Mouse (Mus musculus) T-helper 2 cell (primary cell): ENCODE results near the gene Mbd5.

ENCODE experiments used
- in situ Hi-C: fragments of 300-600 bp; cut with MboI, MseI; formaldehyde crosslinking; loops from one replicate; pipeline ENCODE4 v1.15.1; 2025; ENCODE audit warnings: high pct_unique_total_duplicates

The Mbd5 gene

GRCm38 (mm10) chr2:48948841-48949584 is at the start of gene Mbd5:
Gene Mbd5 (plus strand): TSS chr2:48949508.
- in situ Hi-C loops: no loop called here

DNA sequence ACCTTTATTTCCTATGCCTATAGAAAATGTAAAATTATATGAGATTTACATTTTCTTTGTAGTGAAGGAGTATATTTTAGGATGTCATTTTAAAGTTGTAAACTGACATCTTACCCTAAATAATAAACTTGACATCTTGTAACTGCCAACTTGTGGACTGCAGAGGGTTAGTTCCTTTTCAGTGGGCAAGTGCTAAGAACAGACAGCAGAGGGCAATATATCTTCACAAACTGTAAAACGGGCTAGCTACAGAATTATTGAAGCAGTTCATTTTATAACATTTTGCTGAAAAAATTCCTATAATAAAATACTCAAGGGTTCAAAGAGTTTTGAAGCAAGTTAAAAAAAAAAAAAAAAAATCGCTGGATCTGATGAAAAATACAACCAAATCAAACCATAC is 40.4 kb upstream of the Mbd5 start:
- in situ Hi-C loops: loop anchor here (25.0 kb wide), 1 partner anchor 828 kb away; no protein-coding TSS in a partner anchor

DNA sequence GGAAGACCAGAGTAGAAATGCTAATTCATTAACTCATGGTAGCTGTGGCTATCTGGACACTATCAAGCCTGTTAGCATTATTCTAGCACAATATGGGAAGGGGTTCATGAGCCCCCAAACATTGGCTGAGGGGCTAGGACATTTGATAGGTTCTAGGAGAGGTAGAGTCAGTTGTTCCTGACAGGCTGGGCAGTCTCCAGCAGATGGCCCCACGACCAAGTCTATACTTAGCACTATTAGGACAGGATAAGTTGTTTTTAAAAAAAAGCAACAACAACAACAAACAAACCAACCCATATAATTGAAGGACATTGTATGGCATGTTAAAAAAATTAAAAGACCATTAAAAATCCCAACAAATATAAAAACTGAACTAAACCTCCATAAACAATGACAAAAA is 35.1 kb upstream of the Mbd5 start:
- in situ Hi-C loops: loop anchor here (25.0 kb wide), 1 partner anchor 823 kb away; no protein-coding TSS in a partner anchor

DNA sequence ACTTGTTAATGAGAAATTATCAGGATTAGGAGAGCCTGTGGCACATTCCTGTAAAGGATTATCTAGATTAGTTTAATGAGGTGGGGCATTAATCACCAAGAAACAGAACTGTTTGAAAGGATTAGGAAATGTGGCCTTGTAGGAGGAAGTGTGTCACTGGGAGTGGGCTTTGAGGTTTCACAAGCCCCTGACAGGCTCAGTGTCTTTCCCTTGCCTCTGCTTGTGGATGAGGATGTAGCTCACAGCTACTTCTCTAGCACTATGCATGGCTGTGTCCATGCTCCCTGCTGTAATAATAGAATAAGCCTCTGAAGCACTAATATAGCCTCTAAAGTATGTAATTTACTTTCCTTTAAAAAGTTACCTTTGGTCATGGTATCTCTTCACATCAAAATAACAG is 33.5 kb upstream of the Mbd5 start:
- in situ Hi-C loops: loop anchor here (5.0 to 25.0 kb wide), 2 partner anchors 401 to 821 kb away; no protein-coding TSS in a partner anchor

GRCm38 (mm10) chr2:48935058-48935457 is 14.2 kb upstream of the Mbd5 start:
- in situ Hi-C loops: no loop called here

GRCm38 (mm10) chr2:48947761-48948160 is 1.5 kb upstream of the Mbd5 start:
- in situ Hi-C loops: no loop called here

GRCm38 (mm10) chr2:48949743-48950251 is 489 bp downstream of the Mbd5 start:
- in situ Hi-C loops: no loop called here

- in situ Hi-C loops: no loop called here
Observed at GRCm38 (mm10) chr2:48950252-48950315, 776 bp downstream of the Mbd5 start, which contains the start of gene Orc4. Gene Orc4 (minus strand): TSS chr2:48950277.

DNA sequence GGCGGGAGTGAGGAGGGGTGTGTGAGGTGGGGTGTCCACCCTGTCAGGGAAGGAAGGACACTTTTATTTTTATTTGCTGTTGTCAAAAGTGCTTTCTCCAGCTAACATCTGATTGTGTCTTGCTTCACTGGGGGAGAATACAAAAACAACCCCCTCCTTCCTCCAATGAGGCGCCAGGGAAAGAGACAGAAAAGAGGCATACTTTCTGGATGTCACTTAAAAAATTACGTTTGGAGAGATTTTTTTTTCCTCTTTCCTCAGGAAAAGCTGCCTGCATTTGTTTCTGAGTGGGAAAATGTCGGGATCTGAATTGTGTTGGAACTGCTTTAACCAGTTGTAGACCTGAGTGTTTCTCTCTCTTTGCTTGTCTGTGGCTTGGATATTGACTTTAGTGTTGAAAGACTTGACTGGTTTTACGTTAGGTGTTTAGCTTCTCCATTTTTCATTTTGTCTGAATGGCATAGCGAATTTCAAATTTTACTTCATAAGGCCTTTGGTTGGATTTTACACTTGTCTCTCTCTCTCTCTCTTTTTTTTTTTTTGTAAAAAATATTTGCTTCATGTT is 1.1 kb downstream of the Mbd5 start:
- in situ Hi-C loops: no loop called here

- in situ Hi-C loops: no loop called here
Observed at GRCm38 (mm10) chr2:48956591-48956990, 7.3 kb downstream of the Mbd5 start.

DNA sequence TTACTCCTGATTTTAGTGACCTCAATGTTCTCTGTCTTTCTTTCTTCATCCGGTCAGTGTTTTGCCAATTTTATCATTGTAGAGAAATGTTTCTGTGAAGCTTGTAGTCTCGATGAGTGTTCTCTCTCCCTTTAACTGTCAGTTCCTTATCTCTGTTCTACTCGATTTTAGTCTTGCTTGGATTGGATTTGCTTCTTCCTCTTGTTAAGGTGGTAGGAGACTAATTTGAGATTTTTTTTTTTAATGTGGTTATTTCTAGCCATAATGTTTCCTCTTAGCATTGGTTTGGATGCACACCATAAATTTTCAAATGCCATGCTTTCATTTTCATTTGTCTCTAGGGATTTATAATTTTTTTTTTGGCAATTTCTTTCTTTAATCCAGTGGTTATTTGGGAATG is 29.6 kb downstream of the Mbd5 start:
- in situ Hi-C loops: no loop called here

GRCm38 (mm10) chr2:48990322-48990721 is 41.0 kb downstream of the Mbd5 start:
- in situ Hi-C loops: no loop called here

GRCm38 (mm10) chr2:49040481-49040880 is 91.2 kb downstream of the Mbd5 start:
- in situ Hi-C loops: no loop called here

- in situ Hi-C loops: no loop called here
Observed at GRCm38 (mm10) chr2:49050030-49050429, 100.7 kb downstream of the Mbd5 start.

GRCm38 (mm10) chr2:49067886-49068285 is 118.6 kb downstream of the Mbd5 start:
- in situ Hi-C loops: no loop called here

DNA sequence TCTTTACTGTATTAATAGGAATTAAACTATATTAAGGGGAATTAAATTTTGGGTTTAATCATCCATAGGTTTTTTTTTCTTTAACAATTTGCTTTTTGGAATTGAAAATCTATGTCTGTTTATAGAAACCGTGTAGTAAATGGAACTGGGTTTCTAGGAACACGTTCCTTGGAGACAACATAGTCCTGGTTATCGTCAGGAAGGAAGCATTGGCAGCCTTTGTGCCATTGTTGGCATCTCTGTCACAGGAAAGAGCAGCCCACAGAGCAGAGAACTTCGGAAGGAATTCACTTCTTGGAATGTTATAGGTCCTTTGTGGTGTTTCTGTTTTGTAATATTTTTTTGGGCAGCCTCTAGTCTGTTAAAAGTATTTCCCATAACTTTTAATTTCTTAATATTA is 135.7 kb downstream of the Mbd5 start:
- in situ Hi-C loops: no loop called here

GRCm38 (mm10) chr2:49090771-49091170 is 141.5 kb downstream of the Mbd5 start:
- in situ Hi-C loops: loop anchor here (10.0 kb wide), 1 partner anchor 86 kb away; no protein-coding TSS in a partner anchor

- in situ Hi-C loops: loop anchor here (10.0 kb wide), 1 partner anchor 92 kb away; no protein-coding TSS in a partner anchor
Observed at GRCm38 (mm10) chr2:49096765-49097164, 147.5 kb downstream of the Mbd5 start.

GRCm38 (mm10) chr2:49108906-49109305 is 159.6 kb downstream of the Mbd5 start:
- in situ Hi-C loops: no loop called here

GRCm38 (mm10) chr2:49119875-49120274 is 170.6 kb downstream of the Mbd5 start:
- in situ Hi-C loops: no loop called here

DNA sequence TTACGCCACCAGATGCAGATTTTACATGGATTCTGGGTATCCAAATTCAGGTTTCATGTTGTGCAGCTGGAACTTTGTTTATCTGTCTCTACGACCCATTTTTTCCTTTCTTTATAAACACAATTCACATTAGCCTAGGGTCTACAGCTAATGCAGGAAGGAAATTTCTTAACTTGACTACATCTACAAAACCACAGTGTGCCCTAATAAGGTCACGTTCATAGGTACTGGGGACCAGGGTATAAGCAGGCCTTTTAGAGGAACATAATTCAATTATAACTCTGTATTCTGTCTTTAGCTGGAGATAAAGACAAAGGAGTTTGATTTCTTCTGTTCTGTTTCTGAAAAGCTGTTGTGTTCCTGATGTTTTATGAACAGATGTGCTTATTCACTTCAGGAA is 172.3 kb downstream of the Mbd5 start:
- in situ Hi-C loops: no loop called here

DNA sequence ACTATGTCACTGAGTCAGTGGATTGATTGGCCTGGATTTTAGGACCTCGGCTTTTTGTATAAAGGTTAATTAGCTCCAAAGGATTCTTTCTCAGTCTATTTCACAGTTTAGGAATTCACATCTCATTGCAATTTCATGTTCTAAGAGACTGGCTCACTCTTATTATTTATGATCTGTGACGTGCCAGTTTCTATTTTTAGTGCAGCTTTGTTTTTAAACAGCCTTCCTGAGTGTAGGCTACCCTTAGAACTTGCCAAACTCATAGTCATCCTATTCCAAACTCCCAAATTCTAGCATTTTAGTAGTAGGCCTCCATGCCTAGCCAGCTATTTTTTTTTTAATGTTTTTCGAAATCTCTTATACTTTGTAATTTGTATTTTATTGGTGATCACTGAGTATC is 192.9 kb downstream of the Mbd5 start:
- in situ Hi-C loops: no loop called here

DNA sequence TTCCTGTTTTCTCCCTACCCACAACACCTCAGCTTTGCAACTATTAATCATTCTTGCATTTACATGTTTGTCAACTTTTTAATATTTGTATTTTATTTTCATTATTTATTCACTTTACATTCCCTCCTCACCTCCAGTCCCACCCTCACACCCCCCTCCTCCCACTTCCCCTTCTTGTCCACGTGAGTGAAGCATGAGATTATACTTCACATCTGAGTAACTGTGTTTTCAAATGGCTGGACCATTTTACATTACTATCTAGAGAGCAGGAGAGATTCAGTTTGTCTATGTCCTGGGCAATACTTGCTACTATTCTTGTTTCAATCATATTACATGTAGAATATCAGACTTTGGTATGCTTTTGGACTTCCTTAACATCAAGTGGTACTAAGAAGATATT is 204.3 kb downstream of the Mbd5 start:
- in situ Hi-C loops: no loop called here
